Mouse (Mus musculus) megakaryocyte, embryonic 14.5 days (primary cell): ENCODE measurements at regions not wholly inside any gene's neighbourhood (a gene's known extent, or its start where the extent isn't known, plus 50 kb on each side); places are given as distances from the start of the nearest gene placed in this dataset.

ENCODE experiments used
- FLI1 ChIP-seq: IDR thresholded peaks from 2 replicates; pipeline ENCODE4 v1.6.1; 2012; ENCODE audit warnings: low read length, inconsistent platforms, mixed read lengths
- GATA1 ChIP-seq: IDR thresholded peaks from 3 replicates; pipeline ENCODE4 v1.6.1; 2012; ENCODE audit warnings: mixed read lengths, low read length, inconsistent platforms, borderline replicate concordance

DNA sequence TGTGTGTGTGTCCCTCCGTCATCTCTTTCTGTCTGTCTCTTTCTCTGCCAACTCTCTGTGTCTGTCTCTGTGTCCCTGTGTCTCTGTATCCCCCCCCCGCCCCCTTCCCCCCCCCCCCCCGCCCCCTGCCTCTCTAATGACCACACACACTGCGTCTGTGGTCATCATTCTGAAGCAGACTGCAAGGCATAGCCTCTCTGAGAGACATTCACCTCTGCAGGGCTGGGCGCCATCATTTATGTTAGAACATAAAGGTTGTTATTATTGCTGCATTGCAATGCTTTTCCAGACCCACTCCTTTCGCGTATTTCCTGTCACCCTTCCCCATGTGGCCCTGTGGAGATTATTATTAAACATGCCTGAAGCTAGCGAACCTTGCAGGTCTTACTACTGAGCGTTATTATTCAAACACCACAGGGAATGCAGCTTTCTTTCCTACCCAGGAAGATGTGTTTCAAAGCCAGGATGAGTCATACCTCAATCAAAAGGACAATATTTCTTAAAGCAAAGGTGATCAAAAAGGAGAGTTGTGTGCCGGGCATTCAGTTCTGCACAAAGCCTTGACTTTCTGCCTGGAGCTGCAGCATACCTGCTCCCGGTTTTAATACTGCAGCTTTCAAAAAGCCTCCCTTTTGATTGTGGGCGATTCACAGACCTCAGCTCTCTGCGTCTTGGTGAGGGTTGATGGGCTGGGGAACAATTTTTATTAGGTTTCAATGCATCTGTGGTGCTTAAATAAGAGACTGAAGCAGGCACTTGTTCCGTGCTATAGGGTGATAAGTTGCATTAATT lies 482.6 kb upstream of the Id4 start:
- TF ChIP-seq GATA1 (no peak), FLI1 (no peak)
